Mouse (Mus musculus): ENCODE measurements around the gene Slc39a11.

Gene Slc39a11

DNA sequence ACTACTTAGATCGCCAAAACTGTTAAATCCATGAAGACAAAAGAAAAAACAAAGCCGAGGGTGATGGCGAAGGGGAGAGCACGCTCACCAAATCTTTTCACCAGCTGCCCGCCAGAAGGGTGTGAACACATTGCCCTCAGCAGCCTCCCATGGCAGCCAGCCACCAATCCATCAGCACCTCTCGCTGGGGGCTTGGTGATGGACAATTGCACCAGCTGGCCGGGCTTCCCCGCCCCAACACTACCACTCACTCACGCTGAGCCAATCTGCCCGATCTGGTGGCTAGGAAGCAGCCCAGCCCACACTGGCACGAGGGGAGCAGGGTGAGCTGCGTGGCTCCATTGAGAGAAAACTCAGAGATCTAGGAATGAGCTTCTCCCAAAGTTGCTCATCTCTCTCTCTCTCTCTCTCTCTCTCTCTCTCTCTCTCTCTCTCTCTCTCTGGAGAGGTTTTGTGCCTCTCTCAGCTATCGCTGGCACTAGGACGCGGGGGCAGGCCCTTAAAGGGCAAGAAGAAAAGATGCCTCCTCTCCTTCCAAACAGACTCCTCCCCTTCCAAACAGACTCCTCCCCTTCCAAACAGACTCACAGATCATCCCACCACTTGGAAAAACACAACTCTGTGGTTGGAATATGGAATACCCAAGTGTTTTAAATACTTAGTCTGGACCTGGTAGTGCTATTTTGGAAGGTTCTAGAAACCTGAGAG is 110.2 kb downstream of the Slc39a11 start:
- no peak for DNase-seq (ENCODE audit: low spot score)

DNA sequence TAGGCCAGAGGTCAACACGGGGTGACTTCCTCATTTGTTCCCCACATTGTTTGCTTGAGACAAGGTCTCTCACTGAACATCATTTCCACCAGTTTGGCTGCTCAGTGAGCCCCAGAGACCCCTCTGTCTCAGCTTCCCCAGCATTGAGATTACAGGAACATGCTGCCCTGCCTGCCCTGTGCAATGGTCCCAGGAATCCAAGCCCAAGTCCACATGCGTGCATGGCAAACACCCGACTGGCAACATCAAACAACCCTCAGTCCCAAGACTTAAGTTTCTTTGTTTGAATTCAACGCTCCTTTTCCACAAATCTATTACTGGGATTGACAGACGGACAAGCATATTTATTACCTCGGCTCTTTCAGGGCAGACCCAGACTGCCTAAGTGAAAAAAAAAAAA is 110.8 kb downstream of the Slc39a11 start:
- no peak for DNase-seq (ENCODE audit: low spot score)

DNA sequence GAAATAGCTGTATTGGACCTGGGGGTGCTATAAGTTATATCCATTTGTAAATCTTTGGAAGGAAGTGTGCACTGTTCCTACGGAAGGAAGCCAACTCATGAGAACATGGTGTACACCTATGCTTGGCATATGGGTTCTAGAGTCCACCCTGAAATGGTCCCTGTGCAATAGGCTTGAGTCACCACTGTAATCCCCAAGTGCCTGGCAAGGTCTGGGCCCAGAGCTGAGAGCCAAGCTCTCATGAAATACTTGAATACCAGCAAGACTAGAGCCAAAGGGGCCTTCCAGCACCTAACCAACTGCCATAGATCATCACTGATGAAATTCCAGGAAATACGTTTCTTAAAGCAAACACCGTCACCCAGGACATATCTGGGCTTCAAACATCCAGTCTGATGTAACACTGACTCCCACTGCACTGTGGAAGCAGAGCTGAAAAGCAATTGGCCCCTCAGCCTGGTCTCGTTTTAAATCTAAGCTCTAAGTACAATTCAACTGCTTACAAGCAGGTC is 111.4 kb downstream of the Slc39a11 start:
- no peak for DNase-seq (ENCODE audit: low spot score)

DNA sequence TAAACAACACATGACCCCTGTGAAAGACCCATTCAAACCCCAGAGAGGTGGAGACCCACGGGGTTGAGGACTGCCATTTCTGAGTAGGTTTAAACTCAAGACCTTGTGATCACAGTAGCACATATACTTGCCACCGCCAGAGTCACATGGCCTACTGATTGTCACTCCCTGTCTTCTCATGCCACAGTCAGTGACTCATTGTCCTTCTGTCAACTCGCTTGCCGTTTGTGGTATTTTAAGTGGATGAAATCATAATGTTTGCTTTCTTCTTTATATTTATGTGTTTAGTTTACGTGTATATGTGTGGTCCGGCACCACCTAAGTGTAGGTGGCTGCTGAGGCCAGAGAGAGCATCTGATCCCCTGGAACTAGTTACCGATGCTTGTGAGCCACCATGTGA is 112.2 kb downstream of the Slc39a11 start:
- DNase-seq (ENCODE audit: low spot score), result no peak

DNA sequence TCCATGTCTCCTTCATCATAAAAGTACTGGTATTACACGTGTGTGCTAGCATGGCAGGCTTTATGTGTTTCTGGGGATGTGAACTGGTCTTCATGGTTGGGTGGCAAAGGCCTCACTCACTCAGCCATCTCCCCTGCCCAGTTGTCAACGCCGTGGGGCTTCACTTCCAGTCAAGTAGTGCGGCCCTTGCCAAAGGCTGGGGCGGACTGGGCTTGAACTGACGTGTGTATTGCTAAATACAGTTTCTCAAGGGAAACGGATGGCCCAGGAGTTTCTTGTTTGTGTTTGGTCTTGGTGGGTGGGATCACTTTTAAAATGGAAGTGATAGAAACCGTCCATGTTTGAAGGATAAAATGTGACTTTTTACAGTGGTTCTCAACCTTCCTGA is 112.7 kb downstream of the Slc39a11 start:
- DNase-seq (ENCODE audit: low spot score), result no peak

DNA sequence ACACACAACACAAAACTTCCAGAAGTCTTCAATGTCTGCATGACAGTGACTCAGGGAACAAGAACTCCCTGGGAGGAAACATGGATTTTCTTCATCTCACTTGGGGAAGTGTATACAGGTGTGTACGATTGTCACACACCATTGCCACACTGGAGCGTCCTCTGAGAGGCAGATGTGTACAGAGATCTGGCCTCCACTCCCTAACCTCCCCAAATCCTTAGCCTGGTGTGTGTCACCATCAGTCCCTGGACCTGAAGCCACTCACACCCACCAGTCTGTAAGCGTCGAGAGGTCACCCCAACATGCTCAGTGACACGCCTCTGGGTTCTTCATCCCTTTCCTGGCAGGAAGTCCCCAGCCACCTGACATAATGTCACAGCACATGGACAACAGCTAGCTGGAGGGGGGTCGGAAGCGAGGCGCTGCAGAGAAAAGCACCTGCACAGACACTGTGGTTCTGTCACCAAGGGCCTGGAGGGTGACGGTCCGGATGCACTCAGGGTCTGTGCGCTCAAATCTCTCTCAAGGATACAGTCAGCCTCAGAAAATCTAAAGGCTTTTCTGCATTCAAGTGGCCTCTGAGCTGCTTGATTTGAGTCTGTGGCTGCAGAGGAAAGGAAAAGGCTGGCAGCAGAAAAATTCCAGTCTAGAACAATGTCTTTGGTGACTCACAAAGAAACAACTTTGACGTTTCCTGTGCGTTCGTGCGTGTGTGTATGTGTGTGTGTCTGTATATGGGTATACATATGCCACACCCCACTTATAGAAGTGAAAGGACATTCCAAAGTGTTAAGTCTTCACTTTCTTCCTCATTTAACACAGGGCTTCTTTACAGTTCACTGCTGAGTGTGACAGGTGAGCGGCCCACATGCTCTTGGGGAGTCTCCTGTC is 113.3 kb downstream of the Slc39a11 start:
- DNase-seq (ENCODE audit: low spot score), result no peak

DNA sequence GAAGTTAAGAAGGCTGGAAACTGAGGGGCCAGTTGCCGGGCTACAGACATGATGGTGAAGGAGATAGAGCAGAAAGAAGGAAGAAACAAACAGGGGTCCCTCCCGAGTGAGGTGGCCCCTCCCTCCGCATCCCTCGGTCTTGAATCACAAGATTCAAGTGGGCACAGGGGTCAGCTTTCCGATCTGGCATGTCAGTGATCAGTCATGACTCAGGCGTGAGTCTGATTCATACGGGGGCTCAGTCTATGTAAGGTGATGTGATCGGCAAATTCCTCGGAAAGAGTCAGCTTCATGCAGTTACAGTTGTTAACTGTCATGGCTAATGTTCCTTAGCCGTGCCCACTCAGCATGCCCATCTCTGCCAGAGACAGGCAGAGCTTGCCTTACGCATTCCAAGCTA is 115.5 kb downstream of the Slc39a11 start:
- no peak for DNase-seq (ENCODE audit: low spot score)

DNA sequence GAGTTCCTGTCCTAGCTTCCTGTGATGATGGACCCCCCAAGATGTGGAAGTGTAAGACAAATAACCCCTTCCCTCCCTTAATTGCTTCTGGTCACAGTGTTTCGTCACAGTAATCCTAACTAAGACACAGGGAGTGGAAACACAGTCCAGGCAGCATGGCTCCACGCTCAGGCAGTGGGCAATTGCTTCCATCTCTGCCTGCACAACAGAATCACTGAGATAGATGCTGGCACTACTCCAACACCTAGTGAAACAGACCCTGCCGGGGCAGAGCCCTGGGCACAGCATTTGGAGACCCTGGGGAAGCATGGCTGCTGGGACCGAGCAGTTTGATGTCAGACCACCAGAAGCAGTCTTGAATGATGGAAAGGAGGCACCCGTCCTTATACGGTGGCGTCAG is 115.9 kb downstream of the Slc39a11 start:
- DNase-seq (ENCODE audit: low spot score), result no peak

DNA sequence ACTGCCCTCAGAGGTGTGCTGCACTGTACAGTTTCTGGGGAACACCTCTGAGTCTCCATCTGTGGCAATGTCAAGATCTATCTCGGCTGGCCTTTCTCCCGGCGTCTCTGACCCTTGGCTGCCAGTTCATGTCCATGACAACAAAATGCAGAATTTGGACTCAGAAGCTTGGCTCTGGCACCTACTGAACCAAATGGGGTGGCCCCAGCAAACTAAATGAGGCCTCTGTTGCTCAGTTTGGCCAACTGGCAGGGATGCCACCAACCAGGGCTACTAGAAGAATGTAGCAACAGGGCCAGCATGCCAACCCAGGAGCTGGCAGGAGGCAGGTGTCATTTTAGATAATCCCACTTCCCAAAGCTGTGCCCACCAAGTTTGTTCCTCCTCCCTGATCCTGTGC is 121.5 kb downstream of the Slc39a11 start:
- DNase-seq (ENCODE audit: low spot score), result no peak

DNA sequence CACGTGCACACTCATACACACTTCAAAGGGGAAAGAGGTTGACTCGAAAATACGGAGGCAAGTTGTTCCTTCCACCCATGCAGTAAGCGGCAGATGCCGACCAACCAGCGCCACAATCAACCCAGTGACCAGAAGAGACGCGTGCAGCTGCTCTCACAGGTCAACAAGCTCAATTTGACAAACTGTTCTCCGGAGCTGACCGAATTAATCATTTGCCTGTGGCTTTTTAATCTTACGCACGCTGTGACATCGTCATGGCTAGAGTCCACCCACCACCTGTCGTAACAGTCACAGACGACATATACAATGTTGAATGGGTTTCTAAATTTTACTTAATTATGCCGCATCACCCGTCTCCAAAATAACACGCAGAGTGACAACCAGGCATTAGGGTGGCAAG is 124.1 kb downstream of the Slc39a11 start:
- DNase-seq (ENCODE audit: low spot score), result no peak

DNA sequence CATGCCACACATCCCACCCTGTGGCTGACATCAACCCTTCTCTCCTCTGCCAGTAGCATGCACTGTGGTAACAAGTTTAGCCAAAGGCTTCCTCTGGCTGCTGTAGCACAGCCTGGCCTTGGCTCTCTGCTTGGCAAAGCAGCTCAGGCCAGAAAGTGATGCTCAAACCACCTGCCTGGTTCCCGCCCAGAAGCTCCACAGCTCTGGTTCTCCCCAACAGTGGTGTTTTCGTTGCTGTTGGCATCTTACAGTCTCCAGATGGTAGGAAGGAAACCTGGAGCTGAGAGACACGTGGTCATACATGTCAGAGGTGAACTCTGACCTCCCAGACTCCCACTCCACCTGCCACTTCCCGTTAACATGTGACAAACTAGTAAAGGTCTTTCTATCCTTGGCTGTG is 127.2 kb downstream of the Slc39a11 start:
- DNase-seq (ENCODE audit: low spot score), result no peak

DNA sequence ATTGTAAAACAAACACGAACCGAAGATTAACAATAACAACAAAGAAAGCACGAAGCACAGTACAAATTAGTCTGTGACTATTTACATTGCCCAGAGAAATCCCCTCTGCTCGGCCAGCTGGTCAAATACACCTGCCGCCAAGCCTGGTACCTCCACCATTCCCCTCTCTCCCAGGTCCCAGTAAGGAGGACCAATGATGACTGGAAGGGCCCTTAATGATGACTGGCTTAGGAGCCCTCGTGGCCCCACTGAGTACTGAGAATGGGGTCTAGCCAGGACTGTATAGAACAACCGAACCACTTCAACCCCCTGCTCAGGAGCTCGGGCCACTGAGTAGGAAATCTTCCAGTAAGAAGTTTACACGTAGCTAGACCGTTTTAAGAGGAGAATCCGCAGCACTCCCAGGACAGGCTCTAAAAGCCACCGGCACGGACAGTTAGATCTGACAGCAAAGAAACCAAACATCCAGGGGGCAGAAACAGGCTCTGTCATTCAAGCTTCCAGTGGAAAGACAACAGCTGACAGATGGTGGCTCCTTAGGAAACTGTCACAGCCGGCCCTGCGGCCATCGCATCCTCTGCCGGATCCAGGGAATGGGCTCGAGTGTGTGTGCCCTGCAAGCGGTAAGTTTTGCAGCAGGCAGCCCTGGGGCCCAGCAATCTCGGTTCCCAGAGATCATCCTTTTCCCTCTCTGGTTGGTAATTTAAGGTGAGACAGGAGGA is 128.2 kb downstream of the Slc39a11 start:
- no peak for DNase-seq (ENCODE audit: low spot score)

DNA sequence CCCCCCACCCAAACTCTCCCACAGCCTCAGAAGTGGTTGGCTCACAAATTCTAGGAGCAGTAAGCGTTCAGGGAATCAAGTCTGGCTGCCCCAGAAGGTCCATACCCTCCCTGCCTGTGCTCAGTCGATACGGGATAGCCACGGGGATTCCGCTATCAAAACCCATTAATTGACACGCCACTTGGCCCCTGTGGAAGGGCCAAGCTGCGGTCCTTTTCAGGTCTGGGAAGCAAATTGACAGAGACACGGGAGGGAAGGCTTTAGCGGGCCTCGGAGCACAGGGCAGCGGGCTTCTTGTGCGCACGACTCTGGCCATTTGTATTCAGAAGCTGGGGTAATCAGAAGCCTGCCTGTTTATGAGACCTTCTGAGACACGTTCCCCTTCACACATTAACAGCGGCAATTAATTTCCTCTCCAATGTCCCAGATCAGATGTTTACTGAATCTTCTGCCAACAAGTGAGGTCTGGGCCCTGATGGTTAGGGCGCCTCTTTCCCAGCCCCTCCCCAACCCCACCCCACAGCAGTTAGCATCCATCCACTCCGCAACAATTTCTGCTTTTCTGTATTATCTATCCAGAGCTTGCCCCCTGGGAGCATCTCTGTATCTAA is 128.9 kb downstream of the Slc39a11 start:
- no peak for DNase-seq (ENCODE audit: low spot score)

DNA sequence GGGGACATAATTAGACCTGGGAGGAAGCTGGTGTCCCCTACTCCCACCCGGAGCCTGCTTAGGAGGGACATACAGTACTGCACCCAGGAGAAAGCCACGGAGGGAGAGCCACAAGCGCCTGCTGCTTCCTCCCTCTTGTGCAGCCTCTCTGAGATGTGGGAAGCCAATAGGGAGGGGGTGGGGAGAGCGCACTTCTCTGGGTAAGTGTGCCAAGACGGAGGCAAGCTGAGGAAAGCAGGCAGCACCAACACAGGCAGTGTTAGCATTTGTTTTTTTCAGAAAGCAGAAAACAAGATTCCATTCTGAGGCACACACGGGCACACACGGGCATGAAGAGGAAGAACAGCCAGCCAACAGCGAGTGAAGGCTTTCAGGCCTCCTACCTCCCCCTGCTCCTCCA is 129.5 kb downstream of the Slc39a11 start:
- no peak for DNase-seq (ENCODE audit: low spot score)

DNA sequence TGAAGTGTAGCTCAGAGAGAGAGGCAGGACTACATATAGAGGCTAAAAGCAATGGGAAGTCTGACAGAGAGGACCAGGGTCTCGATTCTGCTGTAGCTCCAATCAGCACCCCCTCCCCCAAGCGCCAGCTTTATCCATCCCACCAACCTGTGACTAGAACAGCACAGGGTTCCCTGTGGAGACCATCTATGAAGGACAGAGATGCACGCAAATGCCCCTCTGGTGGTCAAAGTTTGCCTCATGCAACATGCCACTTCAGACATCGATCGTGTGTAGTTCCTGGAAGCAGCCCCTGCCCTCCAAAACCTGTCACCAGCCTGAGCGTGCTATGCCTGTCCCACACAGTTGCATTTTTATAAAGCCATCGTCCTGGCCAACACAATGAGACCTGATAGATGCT is 129.9 kb downstream of the Slc39a11 start:
- DNase-seq (ENCODE audit: low spot score), result no peak

DNA sequence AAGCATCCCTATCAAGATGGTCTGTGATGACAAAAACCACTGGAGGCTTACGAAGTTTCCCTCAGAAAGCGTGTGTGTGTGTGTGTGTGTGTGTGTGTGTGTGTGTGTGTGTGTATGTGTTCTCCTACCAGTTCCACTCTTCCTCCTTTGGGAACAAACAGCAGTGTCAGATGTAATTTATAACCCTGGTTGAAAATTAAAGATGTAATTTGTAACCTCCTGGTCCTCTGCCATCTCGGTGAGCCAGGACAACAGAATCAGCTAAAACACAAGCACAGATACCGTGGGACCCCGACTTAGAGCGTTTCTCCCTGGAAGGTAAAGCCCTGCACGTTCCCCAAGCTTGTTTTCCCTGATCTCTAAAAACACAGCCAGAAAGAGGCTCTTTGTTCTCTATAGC is 131.7 kb downstream of the Slc39a11 start:
- DNase-seq (ENCODE audit: low spot score), result no peak

DNA sequence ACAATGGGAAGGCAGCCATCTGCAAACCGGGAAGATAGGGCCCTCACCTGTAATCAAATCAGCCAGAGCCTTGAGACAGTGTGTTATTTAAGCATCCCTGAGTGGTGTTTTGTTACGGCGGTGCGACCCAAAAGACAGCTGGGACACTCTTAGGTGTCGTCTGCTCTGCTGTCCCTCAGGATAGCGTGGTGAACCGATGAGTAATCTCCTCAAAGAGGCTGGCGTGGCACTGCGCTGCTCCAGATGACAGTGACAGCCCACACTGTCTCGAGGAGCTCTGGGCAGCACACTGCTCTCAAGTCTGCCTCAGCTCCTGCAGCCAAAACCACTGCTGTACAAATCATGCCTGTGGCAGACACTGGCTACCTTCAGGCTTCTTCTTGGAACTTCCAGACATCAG is 133.7 kb downstream of the Slc39a11 start:
- no peak for DNase-seq (ENCODE audit: low spot score)

DNA sequence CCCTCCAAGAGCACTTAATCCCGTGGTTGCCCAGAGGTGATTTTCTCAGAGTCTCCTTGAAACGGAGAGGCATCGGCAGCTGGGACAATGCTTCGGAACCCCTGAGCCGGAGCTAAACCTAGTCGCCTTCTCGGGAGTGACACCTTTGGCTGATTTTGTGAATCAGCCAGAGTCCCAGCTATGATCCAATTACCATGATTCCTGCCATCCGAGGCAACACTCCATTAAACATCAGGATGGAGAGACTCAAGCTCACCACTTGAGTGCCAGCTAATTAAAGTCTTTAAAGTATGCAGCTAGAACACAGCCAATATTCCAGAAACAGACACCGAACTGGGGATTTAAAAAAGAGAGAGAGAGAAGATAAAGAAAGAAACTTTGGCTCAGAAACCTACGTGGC is 136.9 kb downstream of the Slc39a11 start:
- DNase-seq (ENCODE audit: low spot score), result no peak

DNA sequence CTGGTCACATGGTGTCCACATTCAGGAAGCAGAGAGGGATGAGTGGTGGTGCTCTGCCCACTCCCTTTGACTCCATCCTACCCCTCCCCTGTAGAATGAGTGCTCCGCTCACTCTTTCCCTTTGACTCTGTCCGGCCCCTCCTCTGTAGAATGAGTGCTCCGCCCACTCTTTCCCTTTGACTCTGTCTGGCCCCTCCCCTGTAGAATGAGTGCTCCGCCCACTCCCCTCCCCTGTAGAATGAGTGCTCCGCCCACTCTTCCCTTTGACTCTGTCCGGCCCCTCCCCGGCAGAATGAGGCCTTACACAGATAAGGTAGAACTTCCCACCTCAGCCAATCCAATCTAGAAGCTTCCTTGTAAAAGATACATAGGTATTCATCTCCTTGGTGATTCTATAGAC is 137.7 kb downstream of the Slc39a11 start:
- no peak for DNase-seq (ENCODE audit: low spot score)

DNA sequence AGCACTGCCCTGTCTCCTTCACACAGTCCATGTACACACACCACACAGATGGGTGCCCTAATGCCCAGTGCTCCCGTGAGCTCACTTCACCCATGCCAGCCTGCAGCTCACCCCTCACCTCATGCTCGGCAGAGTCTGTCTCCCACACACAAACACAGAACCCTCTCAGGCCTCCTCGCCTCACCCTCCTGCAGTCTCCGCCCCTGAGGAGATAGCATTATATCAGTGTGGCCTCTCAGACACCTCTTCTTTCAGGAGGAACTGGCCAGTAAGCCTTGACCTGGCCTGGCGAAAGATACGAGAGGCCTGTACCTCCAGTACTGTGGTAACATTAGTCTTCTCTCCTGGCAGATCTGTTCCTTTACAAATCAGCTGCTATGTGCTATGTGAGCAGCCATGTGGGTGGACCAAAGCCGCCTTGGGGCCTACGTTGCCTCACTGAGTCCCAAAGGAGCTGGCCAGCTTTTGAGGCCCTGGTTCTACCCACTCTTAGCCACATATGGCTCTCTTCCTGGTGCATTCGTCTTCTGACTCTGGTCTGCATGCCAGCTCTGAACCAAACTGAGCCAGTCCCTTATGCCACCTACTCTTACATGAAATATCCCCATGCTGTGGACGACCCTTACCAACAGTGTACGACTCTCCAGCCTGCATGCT is 138.8 kb downstream of the Slc39a11 start:
- no peak for DNase-seq (ENCODE audit: low spot score)

DNA sequence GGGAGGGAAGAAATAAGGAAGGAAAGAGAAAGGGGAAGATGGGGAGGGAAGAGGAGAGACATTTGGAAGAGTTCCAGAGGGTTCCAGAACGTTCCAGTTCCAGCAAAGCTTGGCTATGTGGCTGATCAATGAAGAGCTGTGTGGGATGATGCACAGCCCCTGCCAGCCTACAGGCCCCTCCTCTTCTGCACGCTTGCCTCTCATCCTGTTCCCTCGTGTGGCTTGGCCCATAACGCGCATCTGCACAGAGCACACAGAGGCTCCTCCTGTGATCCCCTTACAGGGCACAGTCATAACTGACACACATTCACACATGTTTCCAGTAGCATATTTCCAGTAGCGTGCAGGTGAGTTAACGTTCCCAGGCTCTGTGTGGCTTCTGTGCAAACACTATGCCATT is 139.6 kb downstream of the Slc39a11 start:
- DNase-seq (ENCODE audit: low spot score), result no peak

Data from urinary bladder, postnatal 14 days (tissue).